ENCODE assay signal across 8 mouse cellular contexts in the genomic region with DNA sequence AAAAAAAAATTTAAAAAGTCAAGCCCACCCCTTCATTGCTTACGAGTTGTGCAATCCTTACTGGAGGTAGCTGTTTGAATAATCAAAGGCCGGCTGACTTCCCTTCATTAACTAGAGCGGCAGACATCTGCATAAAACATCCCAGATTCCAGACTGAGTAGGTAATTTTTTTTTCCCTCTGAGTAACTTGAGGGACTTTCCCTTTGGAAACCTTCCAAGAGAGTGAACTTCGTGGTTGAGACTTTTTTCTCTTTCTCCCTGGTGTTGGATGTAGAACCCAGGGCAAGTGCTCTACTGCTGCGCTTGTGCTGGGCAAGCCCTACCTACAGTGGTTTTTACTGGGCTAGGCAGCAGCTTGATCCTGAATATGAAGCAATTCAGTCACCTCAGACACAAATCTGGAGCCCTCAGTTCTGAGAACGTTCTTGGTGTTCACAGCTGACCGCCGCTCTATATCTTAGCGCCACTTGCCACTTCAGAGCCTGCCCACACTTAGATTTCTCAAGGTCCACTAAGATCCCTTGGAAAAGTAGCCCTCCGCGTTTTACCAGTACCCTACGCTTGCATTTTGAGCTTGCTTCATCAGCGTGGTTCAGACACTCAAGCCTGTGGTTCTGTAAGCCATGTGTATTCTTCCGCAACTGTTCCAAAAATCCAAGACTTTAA.
DNase-seq lines count a peak whose midpoint lies in the region; ATAC-seq and TF ChIP-seq lines count a peak whose summit lies in the region.

No protein-coding gene starts in this region.

- no peak overlapping the region for H3K4me3 ChIP-seq in liver, adult 2 months (ENCODE audit: insufficient read depth, low read depth, low read length)
- no peak overlapping the region for H3K4me3 ChIP-seq in embryonic facial prominence, embryonic 11.5 days (ENCODE audit: low read depth, low read length)
- H3K4me3 ChIP-seq in intestine, embryonic 16.5 days (ENCODE audit: low read length) = no peak overlapping the region

- H3K4me2 ChIP-seq in embryonic facial prominence, embryonic 11.5 days (ENCODE audit: low read depth, low read length) = no peak overlapping the region
- no peak overlapping the region for H3K4me2 ChIP-seq in intestine, embryonic 16.5 days (ENCODE audit: low read depth, low read length)

- WGBS in liver, adult 2 months = 44% methylated on average over 14 of the region's 14 CpGs
- 51% methylated on average over 14 of the region's 14 CpGs for WGBS in embryonic facial prominence, embryonic 11.5 days
- WGBS in intestine, embryonic 16.5 days = 44% methylated on average over 14 of the region's 14 CpGs

- H3K27ac ChIP-seq in liver, adult 2 months (replicated peaks; ENCODE audit: insufficient read depth, low read depth, low read length) = peak overlapping the region; percentile 79
- peak overlapping the region; percentile 38; the same call in 1 of the 2 replicates for H3K27ac ChIP-seq in embryonic facial prominence, embryonic 11.5 days (replicated peaks; ENCODE audit: low read depth, low read length)
- H3K27ac ChIP-seq in intestine, embryonic 16.5 days (ENCODE audit: low read length) = peak overlapping the region; percentile 85

- peaks cover 37% of the 10 kb centered on the region for H3K4me1 ChIP-seq in liver, adult 2 months (ENCODE audit: control insufficient read depth, insufficient read depth, low read length)
- 0 out of 2 replicates have a peak, but pooled peaks cover 3% of the 10 kb centered on the region for H3K4me1 ChIP-seq in embryonic facial prominence, embryonic 11.5 days (ENCODE audit: control insufficient read depth, insufficient read depth, low read length)
- peaks cover 32% of the 10 kb centered on the region for H3K4me1 ChIP-seq in intestine, embryonic 16.5 days (ENCODE audit: control insufficient read depth, insufficient read depth, low read length)

- H3K36me3 ChIP-seq in liver, adult 2 months (ENCODE audit: control insufficient read depth, insufficient read depth, low read length) = no peaks in the 10 kb centered on the region
- H3K36me3 ChIP-seq in embryonic facial prominence, embryonic 11.5 days (replicated peaks; ENCODE audit: control insufficient read depth, insufficient read depth, low read depth, low read length) = no peaks in the 10 kb centered on the region
- H3K36me3 ChIP-seq in intestine, embryonic 16.5 days (ENCODE audit: control insufficient read depth, insufficient read depth, low read length) = no peaks in the 10 kb centered on the region

- no peaks in the 10 kb centered on the region for H3K27me3 ChIP-seq in liver, adult 2 months (ENCODE audit: control insufficient read depth, insufficient read depth, low read length)
- no peaks in the 10 kb centered on the region for H3K27me3 ChIP-seq in embryonic facial prominence, embryonic 11.5 days (ENCODE audit: control insufficient read depth, insufficient read depth, low read length)
- no peaks in the 10 kb centered on the region for H3K27me3 ChIP-seq in intestine, embryonic 16.5 days (replicated peaks; ENCODE audit: control insufficient read depth, insufficient read depth, low read length)

- H3K9ac ChIP-seq in liver, adult 2 months (ENCODE audit: low read depth, low read length) = peak overlapping the region; percentile 63
- H3K9ac ChIP-seq in embryonic facial prominence, embryonic 11.5 days (replicated peaks; ENCODE audit: low read length) = no peak overlapping the region
- H3K9ac ChIP-seq in intestine, embryonic 16.5 days (ENCODE audit: low read depth, low read length) = no peak overlapping the region

- no peaks in the 10 kb centered on the region; the same call in 1 of the 2 replicates for H3K79me2 ChIP-seq in liver, adult 2 months (ENCODE audit: control insufficient read depth, insufficient read depth, low read length)

- TF ChIP-seq CTCF in liver, adult 2 months (IDR thresholded peaks at IDR 0.05; ENCODE audit: low read depth, low read length) = no peak

- H3K9me3 ChIP-seq in embryonic facial prominence, embryonic 11.5 days (replicated peaks; ENCODE audit: control insufficient read depth, low read length) = no peaks in the 10 kb centered on the region
- H3K9me3 ChIP-seq in intestine, embryonic 16.5 days (ENCODE audit: control insufficient read depth, low read length) = no peaks in the 10 kb centered on the region

- no peak for TF ChIP-seq POLR2A in liver, adult 2 months (IDR thresholded peaks at IDR 0.05; ENCODE audit: extremely low read depth, insufficient read depth, low read length)

- DNase-seq in liver, adult 2 months (ENCODE audit: extremely low read depth, low read depth, low spot score) = peak; percentile 54
- DNase-seq in liver = no peak
- peak; percentile 49 for DNase-seq in embryonic facial prominence, embryonic 11.5 days (ENCODE audit: low spot score)
- no peak for DNase-seq in right cerebral cortex, postnatal 14 days
- no peak for DNase-seq in B cell, adult 2 months
- DNase-seq in adrenal gland, adult 18-20 months (ENCODE audit: low spot score in 2 of 2) = no peak

- no peak for ATAC-seq in embryonic facial prominence, embryonic 11.5 days (replicated peaks; ENCODE audit: insufficient number of reproducible peaks, low FRiP score, low TSS enrichment, low read depth)
- peak; percentile 49 for ATAC-seq in intestine, embryonic 16.5 days
- peak; percentile 31; the same call in 1 of the 2 replicates for ATAC-seq in megakaryocyte, adult 5-6 weeks (ENCODE audit: poor library complexity, severe bottlenecking)

Comparison
In these comparisons a context has a peak if more than half of its experiments do, and no peak if none do; other contexts are left out.
1. DNase-seq: peak in liver, adult 2 months (single experiment) and embryonic facial prominence, embryonic 11.5 days (single experiment); none in liver (single experiment), right cerebral cortex, postnatal 14 days (single experiment), B cell, adult 2 months (0 of 2) and adrenal gland, adult 18-20 months (0 of 2).
2. Peak in every context shown above with its lines, with median percentiles within 50 percentile points of each other: H3K27ac ChIP-seq.